ENCODE assay signal across 19 mouse cellular contexts in genomic region chr1:178745471-178745870, GRCm38 (mm10).
DNase-seq lines count a peak whose midpoint lies in the region; TF ChIP-seq lines count a peak whose summit lies in the region.
"Had no signal": no experiment of that assay in that cellular context is flagged by ENCODE, and none has a peak within 500 bp of the region (broad histone marks: within the 10 kb centered on the region; RNA-seq: fewer than 3 reads in every experiment).

No protein-coding gene starts in this region.

- DNase-seq in layer of hippocampus, adult 11-12 months (ENCODE audit: low spot score), result peak; percentile 58
- no peak for DNase-seq in layer of hippocampus, postnatal 10 days (ENCODE audit: low spot score in 2 of 2)
- DNase-seq in Muller cell, postnatal 12 days (ENCODE audit: inconsistent ontology term), result peak; percentile 17
- peak; percentile 38 to 49 for DNase-seq in layer of hippocampus, adult 2 months (ENCODE audit: low spot score in 2 of 2)
- peak; percentile 41 to 67 for DNase-seq in right cerebral cortex, adult 2 months (ENCODE audit: low spot score in 2 of 2)
- DNase-seq in adrenal gland, postnatal 10 days, result no peak
- DNase-seq in thymus, postnatal 4 days, result no peak
- no peak for DNase-seq in retina, postnatal 1 day
- DNase-seq: B cell, adult 2 months; cerebellum, postnatal 14 days; kidney, postnatal 4 days; lung, adult 2 months; midbrain, embryonic 14.5 days had no signal

- no peak for TF ChIP-seq CTCF in layer of hippocampus, adult 2 months (conservative IDR thresholded peaks at IDR 0.05)

- peak overlapping the region; percentile 28; the same call in 1 of the 2 replicates for H3K27ac ChIP-seq in layer of hippocampus, adult 2 months
- H3K27ac ChIP-seq: forebrain, embryonic 12.5 days; hindbrain, embryonic 10.5 days; hindbrain, postnatal 0 days; kidney, embryonic 15.5 days; liver, embryonic 12.5 days had no signal

- no peak overlapping the region for H3K4me3 ChIP-seq in layer of hippocampus, adult 2 months
- H3K4me3 ChIP-seq: forebrain, embryonic 12.5 days; hindbrain, embryonic 10.5 days; kidney, embryonic 15.5 days; liver, embryonic 12.5 days; megakaryocyte, embryonic 14.5 days had no signal

Comparison
In these comparisons a context has a peak if more than half of its experiments do, and no peak if none do; other contexts are left out.
1. DNase-seq: peak in layer of hippocampus, adult 11-12 months (single experiment), Muller cell, postnatal 12 days (single experiment), layer of hippocampus, adult 2 months (2 of 2) and right cerebral cortex, adult 2 months (2 of 2); none in layer of hippocampus, postnatal 10 days (0 of 2), adrenal gland, postnatal 10 days (single experiment), thymus, postnatal 4 days (single experiment) and retina, postnatal 1 day (single experiment).